Mouse (Mus musculus): ENCODE measurements around the gene Gm10256.
"Not testable (repeated sequence)": the region's sequence is repeated elsewhere in the genome, so short reads cannot be mapped to it uniquely, and the experiment has no call there.

The Gm10256 gene

GRCm38 (mm10) chrY:2830380-2830779 lies at the start of gene Gm10256, which contains the start of gene Rbmy:
Gene Gm10256 (plus strand): TSS chrY:2830699.
Gene Rbmy (plus strand): TSS chrY:2830680.
- not testable (repeated sequence) for DNase-seq (ENCODE audit: low read depth, low spot score)

DNA sequence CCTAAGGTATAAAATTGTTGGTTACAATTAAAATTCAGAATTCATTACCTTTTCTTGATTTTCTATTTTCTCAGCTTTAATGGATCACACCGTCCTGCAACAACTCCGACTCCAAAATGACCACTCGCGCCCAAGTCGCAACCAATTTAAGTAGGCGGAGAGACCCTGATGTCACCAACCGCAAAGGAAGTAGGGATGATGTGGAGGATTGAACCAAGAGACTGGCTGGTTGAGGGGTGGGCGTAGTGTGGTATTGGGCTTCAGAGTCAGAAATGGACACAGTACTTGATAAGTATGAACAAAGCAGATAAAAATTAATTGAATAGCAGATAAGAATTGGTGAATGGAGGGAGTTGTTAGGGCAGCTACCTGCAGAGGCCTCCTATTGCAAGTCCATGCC lies 34.4 kb upstream of the Gm10256 start, which contains the start of gene Gm4064:
Gene Gm4064, minus strand, starts transcription at position 101 of the 400 bp plus-strand sequence.
- not testable (repeated sequence) for DNase-seq (ENCODE audit: low read depth, low spot score)

DNA sequence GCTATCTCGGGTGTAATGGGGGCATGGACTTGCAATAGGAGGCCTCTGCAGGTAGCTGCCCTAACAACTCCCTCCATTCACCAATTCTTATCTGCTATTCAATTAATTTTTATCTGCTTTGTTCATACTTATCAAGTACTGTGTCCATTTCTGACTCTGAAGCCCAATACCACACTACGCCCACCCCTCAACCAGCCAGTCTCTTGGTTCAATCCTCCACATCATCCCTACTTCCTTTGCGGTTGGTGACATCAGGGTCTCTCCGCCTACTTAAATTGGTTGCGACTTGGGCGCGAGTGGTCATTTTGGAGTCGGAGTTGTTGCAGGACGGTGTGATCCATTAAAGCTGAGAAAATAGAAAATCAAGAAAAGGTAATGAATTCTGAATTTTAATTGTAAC lies 70.2 kb downstream of the Gm10256 start, which contains the start of gene Gm10352:
Gene Gm10352, plus strand, starts transcription at position 301 of the 400 bp plus-strand sequence.
- DNase-seq (ENCODE audit: low read depth, low spot score): not testable (repeated sequence)

Measured in WW6 (cell line).